Mouse (Mus musculus) brain, adult 2 months (tissue): ENCODE data around the gene Gm8720.
"Not testable (repeated sequence)": the region's sequence is repeated elsewhere in the genome, so short reads cannot be mapped to it uniquely, and the experiment has no call there.

ENCODE experiments used
- DNase-seq: peaks from one replicate; pipeline ENCODE4 v3.0.0; 2011; ENCODE audit warnings: low read depth, low spot score

The Gm8720 gene

DNA sequence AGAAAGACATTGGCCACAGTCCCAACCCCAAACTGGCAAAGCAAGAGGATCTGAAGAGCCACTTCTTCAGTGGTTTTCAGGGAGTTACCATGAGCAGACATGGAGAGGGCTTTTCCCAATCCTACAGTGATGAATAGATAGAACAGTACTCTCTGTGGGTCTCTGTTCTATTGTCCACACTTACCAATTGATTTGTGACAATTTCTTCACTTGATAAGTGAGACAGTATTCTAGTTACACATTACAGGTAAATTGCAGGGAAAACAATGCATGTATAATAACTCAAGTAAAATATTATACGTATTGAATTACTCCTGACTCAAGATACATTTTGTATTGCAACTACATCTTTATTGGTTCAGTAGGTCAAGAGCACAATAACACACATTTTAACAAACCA is at the start of gene Gm8720:
TSS of gene Gm8720 (minus strand) at position 101 of the 400 bp plus-strand sequence.
- not testable (repeated sequence) for DNase-seq

- not testable (repeated sequence) for DNase-seq
Measured at GRCm38 (mm10) chr7:23055240-23055639, 12.0 kb downstream of the Gm8720 start, which contains the start of gene Vmn1r163. Gene Vmn1r163 (plus strand): TSS chr7:23055540.

DNA sequence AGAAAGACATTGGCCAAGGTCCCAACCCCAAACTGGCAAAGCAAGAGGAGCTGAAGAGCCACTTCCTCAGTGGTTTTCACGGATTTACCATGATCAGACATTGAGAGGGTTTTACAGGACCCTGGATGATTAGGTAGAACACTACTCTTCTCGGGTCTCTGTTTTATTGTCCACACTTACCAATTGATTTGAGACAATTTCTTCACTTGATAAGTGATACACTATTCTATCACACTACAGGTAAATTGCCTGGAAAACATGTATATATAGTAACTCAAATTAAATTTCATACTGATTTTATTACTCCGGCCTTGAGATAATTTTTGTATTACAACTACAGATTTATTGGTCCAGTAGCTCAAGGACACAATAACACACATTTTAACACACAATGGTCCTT is 47.4 kb downstream of the Gm8720 start, which contains the start of gene Gm4216:
TSS of gene Gm4216 (minus strand) at position 101 of the 400 bp plus-strand sequence.
- DNase-seq = not testable (repeated sequence)
